Mouse (Mus musculus) ES-E14 (cell line): Measurements from ENCODE around the gene Alg1. TPM values are rescaled to one million over a fixed set of nuclear protein-coding genes. Genes with fewer than 3 reads are reported as not detected.

Experiments used
- DNase-seq: peaks from one replicate; pipeline ENCODE4 v3.0.0-alpha.2; 2013; ENCODE audit warnings: low read depth, low spot score
- H3K27ac ChIP-seq: 2 replicates; pipeline ENCODE4 v1.5.1; 2012; ENCODE audit warnings: low read depth, mild to moderate bottlenecking, low read length, moderate library complexity, mixed read lengths; ENCODE audit not compliant: poor library complexity, insufficient read depth, severe bottlenecking
- H3K36me3 ChIP-seq: 2 replicates; pipeline ENCODE4 v1.6.1; 2012; ENCODE audit warnings: mild to moderate bottlenecking, low read length, moderate library complexity, mixed read lengths; ENCODE audit not compliant: control insufficient read depth, poor library complexity, insufficient read depth, severe bottlenecking
- H3K4me1 ChIP-seq, 2 experiments: fragments of 150-350 bp in 1 of 2; sonication (generic) in 1 of 2; 2 replicates each; pipeline ENCODE4 v1.6.1; 2012; ENCODE audit warnings: low read length in 2 of 2, mild to moderate bottlenecking in 1 of 2, mixed read lengths in 1 of 2; ENCODE audit not compliant: control insufficient read depth in 2 of 2, insufficient read depth in 2 of 2, poor library complexity in 1 of 2
- H3K4me3 ChIP-seq, 2 experiments: fragments of 150-350 bp in 1 of 2; sonication (generic) in 1 of 2; 2 replicates each; pipeline ENCODE4 v1.5.1; 2012; ENCODE audit warnings: low read length in 2 of 2, low read depth in 1 of 2, mild to moderate bottlenecking in 1 of 2, mixed read lengths in 1 of 2; ENCODE audit not compliant: insufficient read depth in 1 of 2, poor library complexity in 1 of 2, severe bottlenecking in 1 of 2
- H3K9ac ChIP-seq: 2 replicates; pipeline ENCODE4 v1.6.1; 2012; ENCODE audit warnings: low read depth, mild to moderate bottlenecking, low read length, mixed read lengths; ENCODE audit not compliant: poor library complexity, insufficient read depth, severe bottlenecking
- H3K9me3 ChIP-seq: fragments of 150-350 bp; sonication (generic); 2 replicates; pipeline ENCODE4 v1.6.1; 2012; ENCODE audit warnings: low read depth, mild to moderate bottlenecking, low read length; ENCODE audit not compliant: control insufficient read depth, insufficient read depth
- CHD2 ChIP-seq: IDR thresholded peaks from 2 replicates; pipeline ENCODE4 v1.6.1; 2014; ENCODE audit warnings: mild to moderate bottlenecking, low read depth, low read length, inconsistent platforms
- HCFC1 ChIP-seq: IDR thresholded peaks from 2 replicates; pipeline ENCODE4 v1.6.1; 2012; ENCODE audit warnings: low read length, inconsistent platforms, borderline replicate concordance; ENCODE audit not compliant: insufficient read depth
- MAFK ChIP-seq: IDR thresholded peaks from 2 replicates; pipeline ENCODE4 v1.6.1; 2014; ENCODE audit warnings: mild to moderate bottlenecking, low read depth, low read length, inconsistent platforms; ENCODE audit not compliant: insufficient read depth
- ZC3H11A ChIP-seq: IDR thresholded peaks from 2 replicates; pipeline ENCODE4 v1.6.1; 2012; ENCODE audit warnings: low read depth, mild to moderate bottlenecking, inconsistent platforms, low read length, borderline replicate concordance
- ZNF384 ChIP-seq: IDR thresholded peaks from 2 replicates; pipeline ENCODE4 v1.6.1; 2012; ENCODE audit warnings: low read depth, low read length, inconsistent platforms
- in situ Hi-C, 2 experiments: fragments of 600-800 bp; cut with MboI; formaldehyde crosslinking; loops; one replicate each; pipeline ENCODE4 v1.15.1; 2025; ENCODE audit warnings: low sequenced_read_pairs in 2 of 2, inconsistent platforms in 1 of 2; ENCODE audit not compliant: unreplicated experiment in 2 of 2
- total RNA-seq: library from RNA; depleted of rRNA; stranded (reverse); fragments of 300-350 nt; gene quantifications from 2 replicates; pipeline ENCODE4 v1.2.3, GENCODE M21; 2012; rRNA removed

The Alg1 gene
- total RNA-seq, 1 experiment, result 62.6 TPM

DNA sequence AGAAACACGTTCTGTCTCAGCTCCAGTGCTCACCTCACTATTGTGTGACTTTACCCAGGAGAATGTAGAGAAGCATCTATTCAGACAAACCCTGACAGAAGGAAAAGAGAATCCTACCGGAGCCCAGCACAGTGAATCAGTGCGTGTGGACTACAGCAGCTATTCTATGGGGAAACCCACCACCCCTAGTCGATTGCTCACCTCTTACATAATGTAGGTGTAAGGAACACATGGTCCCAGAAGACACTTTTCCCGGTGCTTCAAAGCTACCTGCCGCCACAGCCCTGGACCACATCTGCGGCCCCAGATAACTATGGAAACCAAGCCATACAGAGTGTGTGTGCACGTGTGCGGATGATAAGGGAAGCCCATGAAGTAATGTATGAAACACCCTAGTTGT lies 49.3 kb downstream of the Alg1 start:
- no peak overlapping the region for H3K9ac ChIP-seq
- no peaks in the 10 kb centered on the region for H3K9me3 ChIP-seq
- TF ChIP-seq MAFK, result no peak
- no peak for TF ChIP-seq ZC3H11A
- no peak for TF ChIP-seq ZNF384
- TF ChIP-seq HCFC1, result no peak
- no peak for TF ChIP-seq CHD2
- H3K4me1 ChIP-seq, result peaks cover 0 to 3% of the 10 kb centered on the region in 2 experiments; a peak in 1 of 4 replicates
- H3K4me3 ChIP-seq, result no peak overlapping the region
- no peaks in the 10 kb centered on the region for H3K36me3 ChIP-seq
- in situ Hi-C loops, result no loop called here
- no peak for DNase-seq
- no peak overlapping the region for H3K27ac ChIP-seq

DNA sequence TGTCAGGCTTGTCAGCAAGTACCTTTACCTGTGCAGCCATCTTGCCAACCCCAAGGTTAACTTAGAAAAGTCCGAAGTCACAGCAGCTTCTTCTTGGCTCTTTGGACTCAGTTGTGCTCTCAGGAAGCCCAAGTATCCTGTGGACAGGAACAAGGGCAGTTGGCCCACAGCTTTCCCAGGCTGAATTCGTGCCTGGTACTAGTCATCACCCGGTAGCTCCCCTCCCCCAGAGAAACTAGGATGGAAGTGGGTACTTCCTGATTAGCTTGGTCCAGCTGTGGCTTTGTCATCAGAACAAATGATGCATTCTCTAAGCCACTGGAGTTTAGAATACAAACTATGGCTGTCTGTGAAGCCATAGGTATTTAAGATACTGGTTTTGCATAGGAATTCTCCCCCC lies 52.0 kb downstream of the Alg1 start:
- in situ Hi-C loops, result no loop called here
- DNase-seq, result no peak
- Histone ChIP-seq H3K4me1 (peaks cover 0 to 3% of the 10 kb centered on the region in 2 experiments; a peak in 1 of 4 replicates), H3K9ac (no peak overlapping the region), H3K9me3 (no peaks in the 10 kb centered on the region), H3K36me3 (no peaks in the 10 kb centered on the region), H3K27ac (no peak overlapping the region), H3K4me3 (no peak overlapping the region)
- TF ChIP-seq ZC3H11A (no peak), ZNF384 (no peak), CHD2 (no peak), HCFC1 (no peak), MAFK (no peak)

Other genes with a start within 250 kb of the Alg1 start
- 0.13 and 0.16 TPM in 2 replicates for gene Sept12, start 235.8 kb upstream of the Alg1 start, total RNA-seq
- 1.9 and 2.2 TPM in 2 replicates for gene Smim22, start 226.3 kb upstream of the Alg1 start, total RNA-seq
- 18.7 and 25.7 TPM in 2 replicates for gene Rogdi, start 220.1 kb upstream of the Alg1 start, total RNA-seq
- gene Glyr1, start 183.8 kb upstream of the Alg1 start, total RNA-seq, result 67.4 and 75.6 TPM in 2 replicates
- 13.5 and 16.0 TPM in 2 replicates for gene Ubn1, start 183.6 kb upstream of the Alg1 start, total RNA-seq
- gene Ppl, start 101.2 kb upstream of the Alg1 start, total RNA-seq, result 4.1 and 6.0 TPM in 2 replicates
- 1.3 and 3.1 TPM in 2 replicates for gene Sec14l5, start 86.5 kb upstream of the Alg1 start, total RNA-seq
- gene Nagpa, start 29.6 kb upstream of the Alg1 start, total RNA-seq, result 40.3 and 58.1 TPM in 2 replicates
- 0.63 and 1.7 TPM in 2 replicates for gene AU021092, start 11.3 kb upstream of the Alg1 start, total RNA-seq
- gene Eef2kmt, start 22.4 kb downstream of the Alg1 start, total RNA-seq, result 23.0 and 34.5 TPM in 2 replicates